In the genomic region with DNA sequence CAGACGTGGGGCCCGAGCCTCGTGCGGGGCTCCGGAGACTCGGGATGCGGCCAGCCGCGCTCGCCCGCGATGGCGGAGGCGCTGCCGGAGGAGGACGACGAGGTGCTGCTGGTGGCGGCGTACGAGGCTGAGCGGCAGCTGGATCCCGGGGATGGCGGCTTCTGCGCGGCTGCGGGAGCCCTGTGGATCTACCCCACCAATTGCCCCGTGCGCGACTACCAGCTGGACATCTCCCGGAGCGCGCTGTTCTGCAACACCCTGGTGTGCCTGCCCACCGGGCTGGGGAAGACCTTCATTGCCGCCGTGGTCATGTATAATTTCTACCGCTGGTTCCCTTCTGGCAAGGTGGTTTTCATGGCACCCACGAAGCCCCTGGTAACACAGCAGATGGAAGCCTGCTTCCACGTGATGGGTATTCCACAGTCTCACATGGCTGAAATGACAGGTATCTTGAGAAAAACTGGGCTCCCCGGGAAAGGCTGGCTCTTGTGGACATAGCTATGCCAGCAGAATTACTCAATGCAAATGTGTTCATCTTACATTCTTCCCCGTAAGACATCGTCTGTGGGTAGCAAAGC, we compare ENCODE assay signal across 8 mouse cellular contexts. TPM values are rescaled to one million over a fixed set of nuclear protein-coding genes. Genes with fewer than 3 reads are reported as not detected.
A peak's percentile ranks its signal among the peaks of the same experiment; 100 is the strongest.
DNase-seq lines count a peak whose midpoint lies in the region; ATAC-seq lines count a peak whose summit lies in the region.

No protein-coding gene starts in this region.

- H3K27ac ChIP-seq in hindbrain, embryonic 11.5 days (ENCODE audit: low read depth, low read length), result peak overlapping the region; percentile 70

- peak; percentile 12 to 23 for DNase-seq in frontal cortex, postnatal 14 days (ENCODE audit: low spot score in 2 of 2)
- no peak for DNase-seq in frontal cortex, postnatal 25 days (ENCODE audit: low spot score in 2 of 2)
- peak; percentile 48 for DNase-seq in right cerebral cortex, postnatal 14 days
- DNase-seq in right cerebral cortex, postnatal 25 days, result no peak
- peak; percentile 56 for DNase-seq in hindbrain, embryonic 11.5 days (ENCODE audit: low spot score)
- peak; percentile 23 for DNase-seq in mesoderm, embryonic 11.5 days (ENCODE audit: low read depth, low spot score)
- no peak for DNase-seq in spleen, postnatal 36 days (ENCODE audit: low spot score in 2 of 2)
- DNase-seq in cerebellum, postnatal 36 days, result no peak

- WGBS in hindbrain, embryonic 11.5 days, result under 1% methylated on average over 39 of the region's 41 CpGs

- peaks cover 6% of the 10 kb centered on the region; the same call in 1 of the 2 replicates for H3K4me1 ChIP-seq in hindbrain, embryonic 11.5 days (replicated peaks; ENCODE audit: control insufficient read depth, insufficient read depth, low read length)

- H3K36me3 ChIP-seq in hindbrain, embryonic 11.5 days (ENCODE audit: control insufficient read depth, insufficient read depth, low read length), result no peaks in the 10 kb centered on the region

- peak overlapping the region; percentile 80 for H3K4me2 ChIP-seq in hindbrain, embryonic 11.5 days (replicated peaks; ENCODE audit: low read depth, low read length)

- ATAC-seq in hindbrain, embryonic 11.5 days (ENCODE audit: low FRiP score), result no peak

- peak overlapping the region; percentile 82 for H3K4me3 ChIP-seq in hindbrain, embryonic 11.5 days (ENCODE audit: low read depth, low read length)

- no peaks in the 10 kb centered on the region for H3K27me3 ChIP-seq in hindbrain, embryonic 11.5 days (ENCODE audit: control insufficient read depth, insufficient read depth, low read length)

- peak overlapping the region; percentile 74 for H3K9ac ChIP-seq in hindbrain, embryonic 11.5 days (ENCODE audit: low read depth, low read length)

- H3K9me3 ChIP-seq in hindbrain, embryonic 11.5 days (ENCODE audit: control insufficient read depth, low read length), result no peaks in the 10 kb centered on the region

RNA-seq across cellular contexts. Expression of a gene that starts 0.4 kb away (rescaled TPM):
- polyA plus RNA-seq in hindbrain, embryonic 11.5 days (2014; fragmentation: Nextera tagmentation; extraction: Ambion mirVana), result 10.5 and 13.1 TPM in 2 replicates

RNA-seq across cellular contexts. Expression of a gene that starts 2.0 kb away (rescaled TPM):
- polyA plus RNA-seq in hindbrain, embryonic 11.5 days (2014; fragmentation: Nextera tagmentation; extraction: Ambion mirVana), result 706 TPM in 2 replicates

RNA-seq across cellular contexts. Expression of a gene that starts 39.7 kb away (rescaled TPM):
- polyA plus RNA-seq in hindbrain, embryonic 11.5 days (2014; fragmentation: Nextera tagmentation; extraction: Ambion mirVana), result 61.6 and 64.9 TPM in 2 replicates

Comparison
In these comparisons a context has a peak if more than half of its experiments do, and no peak if none do; other contexts are left out.
1. DNase-seq: peak in frontal cortex, postnatal 14 days (2 of 2), right cerebral cortex, postnatal 14 days (single experiment), hindbrain, embryonic 11.5 days (single experiment) and mesoderm, embryonic 11.5 days (single experiment); none in frontal cortex, postnatal 25 days (0 of 2), right cerebral cortex, postnatal 25 days (single experiment), spleen, postnatal 36 days (0 of 2) and cerebellum, postnatal 36 days (0 of 2).